Mouse (Mus musculus) adrenal gland, adult 2 months (tissue): Measurements from ENCODE around the gene Suds3. TPM values are rescaled to one million over a fixed set of nuclear protein-coding genes. Genes with fewer than 3 reads are reported as not detected.

Experiments used
- DNase-seq: peaks from one replicate; pipeline ENCODE4 v3.0.0; 2021
- polyA plus RNA-seq: library from polyadenylated mRNA; depleted of rRNA; stranded (reverse); fragments of >200 nt; gene quantifications from 2 replicates; pipeline ENCODE4 v1.2.3, GENCODE M21; 2012
- total RNA-seq, 2 experiments: library from RNA; stranded (reverse); gene quantifications; 2 replicates each; pipeline ENCODE4 v1.2.3; 2021

The Suds3 gene
- total and polyA plus RNA-seq, 3 experiments = 61.5 to 144 (median 106) TPM

- peak; percentile 46 for DNase-seq
Observed at GRCm38 (mm10) chr5:117135869-117136268, 20.0 kb upstream of the Suds3 start.

- no peak for DNase-seq
Observed at GRCm38 (mm10) chr5:117134889-117135456, 19.1 kb upstream of the Suds3 start.

GRCm38 (mm10) chr5:117134066-117134888 lies 18.4 kb upstream of the Suds3 start:
- peak; percentile 71 for DNase-seq

- DNase-seq = no peak
Observed at GRCm38 (mm10) chr5:117133446-117134065, 17.6 kb upstream of the Suds3 start.

- DNase-seq = no peak
Observed at GRCm38 (mm10) chr5:117130726-117131125, 14.8 kb upstream of the Suds3 start.

- no peak for DNase-seq
Observed at GRCm38 (mm10) chr5:117127051-117127450, 11.1 kb upstream of the Suds3 start.

- DNase-seq = no peak
Observed at GRCm38 (mm10) chr5:117125482-117126346, 9.8 kb upstream of the Suds3 start.

GRCm38 (mm10) chr5:117123840-117124239 lies 7.9 kb upstream of the Suds3 start:
- DNase-seq = no peak

- no peak for DNase-seq
Observed at GRCm38 (mm10) chr5:117123102-117123501, 7.2 kb upstream of the Suds3 start.

- DNase-seq = peak; percentile 55
Observed at GRCm38 (mm10) chr5:117121657-117122056, 5.7 kb upstream of the Suds3 start.

GRCm38 (mm10) chr5:117120489-117121466 lies 4.9 kb upstream of the Suds3 start:
- DNase-seq = peak; percentile 33

- peak; percentile 99 for DNase-seq
Observed at GRCm38 (mm10) chr5:117119777-117120488, 4.0 kb upstream of the Suds3 start, which contains the start of gene Taok3. Gene Taok3 (plus strand): TSS chr5:117120129.

GRCm38 (mm10) chr5:117118850-117119249 lies 2.9 kb upstream of the Suds3 start:
- DNase-seq = no peak

GRCm38 (mm10) chr5:117118220-117118619 lies 2.3 kb upstream of the Suds3 start:
- no peak for DNase-seq

- DNase-seq = no peak
Observed at GRCm38 (mm10) chr5:117117716-117118115, 1.8 kb upstream of the Suds3 start.

GRCm38 (mm10) chr5:117117241-117117640 lies 1.3 kb upstream of the Suds3 start:
- DNase-seq = peak; percentile 59

GRCm38 (mm10) chr5:117116660-117117059 lies 747 bp upstream of the Suds3 start:
- peak; percentile 59 for DNase-seq

- DNase-seq = peak; percentile 64
Observed at GRCm38 (mm10) chr5:117115193-117115767, 633 bp downstream of the Suds3 start.

GRCm38 (mm10) chr5:117114581-117115192 lies 1.2 kb downstream of the Suds3 start:
- no peak for DNase-seq
